ENCODE assay signal across 11 mouse cellular contexts in the genomic region with DNA sequence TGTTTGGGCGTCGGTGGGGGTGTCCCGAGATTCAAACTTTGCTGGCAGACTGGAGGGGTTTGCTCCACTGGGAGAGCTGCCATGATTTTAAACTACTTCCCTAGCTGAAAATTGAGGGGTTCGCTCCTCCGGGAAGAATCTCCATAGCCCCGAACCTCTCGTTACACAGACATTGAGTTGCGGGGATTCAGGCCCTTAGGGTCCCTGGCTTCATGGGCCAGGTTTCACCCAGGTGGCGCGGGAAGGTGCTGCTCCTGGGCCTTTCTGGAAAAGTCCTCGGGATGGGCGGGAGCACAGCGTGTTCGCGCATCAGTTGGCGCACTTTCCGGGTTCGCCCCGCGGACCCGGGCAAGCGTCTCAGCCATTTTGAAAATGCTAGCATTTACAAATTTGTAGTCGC. TPM values are rescaled to one million over a fixed set of nuclear protein-coding genes. Genes with fewer than 3 reads are reported as not detected.
DNase-seq lines count a peak whose midpoint lies in the region; ATAC-seq and TF ChIP-seq lines count a peak whose summit lies in the region.
"Had no signal": no experiment of that assay in that cellular context is flagged by ENCODE, and none has a peak within 500 bp of the region (broad histone marks: within the 10 kb centered on the region; RNA-seq: fewer than 3 reads in every experiment).

No protein-coding gene starts in this region.

- no peak for DNase-seq in kidney, postnatal 0 days (ENCODE audit: low spot score)
- DNase-seq in kidney, postnatal 14 days, result no peak
- no peak for DNase-seq in forebrain, embryonic 11.5 days (ENCODE audit: low spot score)
- peak; percentile 58 for DNase-seq in limb, embryonic 10.5 days (ENCODE audit: low spot score)
- DNase-seq in cerebellum, adult 11 months, result no peak
- DNase-seq in gastrocnemius, postnatal 14 days, result no peak
- DNase-seq: cerebellum, adult 11-12 months had no signal

- WGBS in kidney, postnatal 0 days, result 4% methylated on average over 23 of the region's 23 CpGs
- under 1% methylated on average over 23 of the region's 23 CpGs for whole genome bisulfite sequencing in forebrain, embryonic 11.5 days
- 3% methylated on average over 23 of the region's 23 CpGs for WGBS in limb, embryonic 10.5 days
- 4% methylated on average over 23 of the region's 23 CpGs for WGBS in stomach, embryonic 14.5 days

- H3K4me2 ChIP-seq in kidney, postnatal 0 days (ENCODE audit: low read length), result 0 out of 2 replicates have a peak overlapping the region, but pooled peaks have one; percentile 42
- peak overlapping the region; percentile 46 for H3K4me2 ChIP-seq in forebrain, embryonic 11.5 days (ENCODE audit: low read depth, low read length, severe bottlenecking)
- peak overlapping the region; percentile 40; the same call in 1 of the 2 replicates for H3K4me2 ChIP-seq in stomach, embryonic 14.5 days (replicated peaks; ENCODE audit: low read depth, low read length)

- H3K4me1 ChIP-seq in kidney, postnatal 0 days (replicated peaks; ENCODE audit: insufficient read depth, low read length), result no peaks in the 10 kb centered on the region; the same call in 1 of the 2 replicates
- peaks cover 11% of the 10 kb centered on the region; the same call in 1 of the 2 replicates for H3K4me1 ChIP-seq in forebrain, embryonic 11.5 days (replicated peaks; ENCODE audit: control insufficient read depth, insufficient read depth, low read length)
- peaks cover 18% of the 10 kb centered on the region for H3K4me1 ChIP-seq in limb, embryonic 10.5 days
- 0 out of 2 replicates have a peak, but pooled peaks cover 5% of the 10 kb centered on the region for H3K4me1 ChIP-seq in stomach, embryonic 14.5 days (ENCODE audit: control insufficient read depth, insufficient read depth, low read length)

- no peak overlapping the region for H3K27ac ChIP-seq in kidney, postnatal 0 days
- no peak overlapping the region for H3K27ac ChIP-seq in forebrain, embryonic 11.5 days (ENCODE audit: low read depth, low read length)
- H3K27ac ChIP-seq in limb, embryonic 10.5 days, result no peak overlapping the region
- no peak overlapping the region for H3K27ac ChIP-seq in stomach, embryonic 14.5 days (ENCODE audit: low read length)

- intact Hi-C loops in gastrocnemius, postnatal 14 days (cut with DNase I; ENCODE audit: low total_unique reads), result no loop called here

- peaks cover 67% of the 10 kb centered on the region for H3K27me3 ChIP-seq in kidney, postnatal 0 days (ENCODE audit: insufficient read depth, low read length)
- peaks cover 51% of the 10 kb centered on the region for H3K27me3 ChIP-seq in forebrain, embryonic 11.5 days (ENCODE audit: control insufficient read depth, insufficient read depth, low read length)
- H3K27me3 ChIP-seq in limb, embryonic 10.5 days (ENCODE audit: low read depth, poor library complexity, severe bottlenecking), result peaks cover 92% of the 10 kb centered on the region
- H3K27me3 ChIP-seq in stomach, embryonic 14.5 days (ENCODE audit: control insufficient read depth, insufficient read depth, low read length), result peaks cover 33% of the 10 kb centered on the region

- H3K9me3 ChIP-seq in kidney, postnatal 0 days (replicated peaks; ENCODE audit: low read length), result no peaks in the 10 kb centered on the region
- H3K9me3 ChIP-seq in forebrain, embryonic 11.5 days (ENCODE audit: control insufficient read depth, low read length), result no peaks in the 10 kb centered on the region
- H3K9me3 ChIP-seq in limb, embryonic 10.5 days (replicated peaks), result no peaks in the 10 kb centered on the region
- H3K9me3 ChIP-seq in stomach, embryonic 14.5 days (ENCODE audit: control insufficient read depth, low read depth, low read length), result peaks cover 4% of the 10 kb centered on the region; the same call in 1 of the 2 replicates

- no peaks in the 10 kb centered on the region for H3K36me3 ChIP-seq in kidney, postnatal 0 days (ENCODE audit: insufficient read depth, low read length)
- H3K36me3 ChIP-seq in forebrain, embryonic 11.5 days (ENCODE audit: control insufficient read depth, insufficient read depth, low read length), result no peaks in the 10 kb centered on the region
- H3K36me3 ChIP-seq in limb, embryonic 10.5 days, result no peaks in the 10 kb centered on the region
- no peaks in the 10 kb centered on the region for H3K36me3 ChIP-seq in stomach, embryonic 14.5 days (ENCODE audit: control insufficient read depth, insufficient read depth, low read length)

- no peak for TF ChIP-seq CTCF in kidney, postnatal 0 days (IDR thresholded peaks at IDR 0.05; ENCODE audit: low read depth)

- H3K4me3 ChIP-seq in kidney, postnatal 0 days (replicated peaks; ENCODE audit: low read depth, low read length), result peak overlapping the region; percentile 4; the same call in 1 of the 2 replicates
- peak overlapping the region; percentile 19 for H3K4me3 ChIP-seq in forebrain, embryonic 11.5 days (ENCODE audit: low read depth, low read length)
- peak overlapping the region; percentile 35 for H3K4me3 ChIP-seq in limb, embryonic 10.5 days
- peak overlapping the region; percentile 27; the same call in 1 of the 2 replicates for H3K4me3 ChIP-seq in stomach, embryonic 14.5 days (ENCODE audit: low read depth, low read length)

- no peak overlapping the region for H3K9ac ChIP-seq in kidney, postnatal 0 days (ENCODE audit: low read depth, low read length)
- H3K9ac ChIP-seq in forebrain, embryonic 11.5 days (ENCODE audit: low read length), result no peak overlapping the region
- H3K9ac ChIP-seq in stomach, embryonic 14.5 days (replicated peaks; ENCODE audit: low read depth, low read length), result no peak overlapping the region

- ATAC-seq in kidney, postnatal 0 days (replicated peaks; ENCODE audit: low FRiP score, low read depth), result no peak
- no peak for ATAC-seq in forebrain, embryonic 11.5 days (replicated peaks; ENCODE audit: low FRiP score)
- ATAC-seq in stomach, embryonic 14.5 days (ENCODE audit: insufficient number of reproducible peaks, insufficient read depth, low FRiP score, low read depth), result no peak
- no peak for ATAC-seq in inflammation-experienced regulatory T-cells, adult 6 months

RNA-seq across cellular contexts. Expression of a gene that starts 1.2 kb away (rescaled TPM):
- polyA plus RNA-seq in kidney, postnatal 0 days (2015; fragmentation: Nextera tagmentation; extraction: Ambion mirVana), result not detected in 2 replicates
- 0.95 and 1.0 TPM in 2 replicates for polyA plus RNA-seq in forebrain, embryonic 11.5 days (2014; fragmentation: Nextera tagmentation; extraction: Ambion mirVana)
- polyA plus RNA-seq in limb, embryonic 10.5 days (2016; fragmentation: Nextera tagmentation; extraction: Ambion mirVana), result 0.16 TPM in 1 of 2 replicates, not detected in the other
- not detected in 2 replicates for polyA plus RNA-seq in stomach, embryonic 14.5 days (2014; fragmentation: Nextera tagmentation; extraction: Ambion mirVana)
- not detected for polyA plus RNA-seq in inflammation-experienced regulatory T-cells, adult 6 months (2017; shearing (Covaris generic))
- total RNA-seq in gastrocnemius, postnatal 14 days (2021), result not detected
- total RNA-seq: heart, postnatal 14 days had no signal
- polyA plus RNA-seq: liver, embryonic 16.5 days had no signal
